Mouse (Mus musculus): ENCODE results near the gene Sspo.

GRCm38 (mm10) chr6:48411193-48412092, 36.6 kb upstream of the Sspo start:
- TF ChIP-seq CTCF (IDR thresholded peaks at IDR 0.05; ENCODE audit: low read depth, low read length) (no peak), GATA1 (IDR thresholded peaks at IDR 0.05; ENCODE audit: borderline replicate concordance, low read length) (no peak), POLR2AphosphoS5 (IDR thresholded peaks at IDR 0.05; ENCODE audit: insufficient replicate concordance, low read depth, low read length) (no peak), GATA2 (IDR thresholded peaks at IDR 0.05; ENCODE audit: borderline replicate concordance, low read depth, low read length) (no peak)

All from G1E (cell line).